Mouse (Mus musculus): Measurements from ENCODE around the gene Cdc123. TPM values are rescaled to one million over a fixed set of nuclear protein-coding genes. Genes with fewer than 3 reads are reported as not detected.

Gene Cdc123
- 92.7 and 129 TPM in 2 replicates for total RNA-seq (2017)

DNA sequence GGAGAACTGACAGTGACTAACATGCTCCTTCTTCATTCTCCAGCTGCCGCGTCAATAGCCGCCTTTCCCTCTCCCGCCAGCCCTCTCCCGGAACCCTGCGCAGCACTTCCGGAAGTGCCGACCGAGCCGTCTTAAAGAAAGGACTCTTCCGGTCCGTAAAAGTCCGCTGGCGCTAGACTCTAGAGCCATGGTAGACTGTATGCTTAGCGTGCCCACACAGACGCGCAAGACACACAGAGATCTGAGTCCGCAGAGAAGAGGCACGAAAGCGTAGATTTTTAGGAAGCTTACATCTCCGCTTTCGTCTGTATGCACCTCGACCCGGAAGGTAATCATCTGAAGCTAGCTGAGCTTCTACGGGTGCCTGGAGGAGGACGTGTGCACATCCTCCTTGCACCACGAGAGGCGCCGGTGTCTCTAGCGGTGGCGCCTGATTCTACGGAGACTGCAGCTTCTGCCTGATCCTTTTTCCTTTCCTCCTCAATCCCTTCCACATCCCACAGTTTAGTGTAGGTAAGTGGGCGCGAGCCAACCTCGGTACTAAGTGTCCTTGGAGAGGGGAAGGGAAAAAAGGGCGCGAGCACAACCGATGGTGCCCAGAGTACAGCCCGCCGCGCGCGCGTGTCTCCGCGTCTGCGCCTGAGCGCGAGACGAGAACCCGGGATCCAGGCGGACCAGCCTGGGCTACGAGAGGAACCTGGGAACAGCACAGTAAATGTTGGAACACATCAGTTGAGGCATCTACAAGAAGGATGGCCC is at the start of gene Cdc123, which contains the start of gene Nudt5:
TSS of gene Cdc123 (minus strand) at position 292 of the 759 bp plus-strand sequence.
TSS of gene Nudt5 (plus strand) at position 147 of the 759 bp plus-strand sequence.
- ATAC-seq (replicated peaks; ENCODE audit: low read depth, poor library complexity, severe bottlenecking): peak; percentile 99

DNA sequence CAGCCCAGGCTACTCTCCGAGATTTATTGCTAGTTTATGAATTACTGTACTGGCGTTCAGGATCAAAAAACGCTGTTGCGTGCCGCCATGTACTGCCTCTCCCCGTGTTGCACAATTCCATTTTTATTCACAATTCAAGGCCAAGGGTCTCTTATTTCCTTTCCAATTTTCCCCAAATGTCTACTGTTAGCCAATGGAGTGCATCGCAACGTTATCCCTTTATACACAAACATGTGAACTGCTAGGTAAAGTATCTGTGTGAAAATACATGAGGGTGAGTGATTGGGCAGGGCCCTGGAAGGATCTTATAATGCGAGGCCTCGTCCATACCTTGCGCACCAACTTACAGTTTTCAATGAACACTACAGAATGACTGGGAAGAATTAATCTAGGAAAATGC is 49.3 kb upstream of the Cdc123 start:
- ATAC-seq (replicated peaks; ENCODE audit: low read depth, poor library complexity, severe bottlenecking): no peak

DNA sequence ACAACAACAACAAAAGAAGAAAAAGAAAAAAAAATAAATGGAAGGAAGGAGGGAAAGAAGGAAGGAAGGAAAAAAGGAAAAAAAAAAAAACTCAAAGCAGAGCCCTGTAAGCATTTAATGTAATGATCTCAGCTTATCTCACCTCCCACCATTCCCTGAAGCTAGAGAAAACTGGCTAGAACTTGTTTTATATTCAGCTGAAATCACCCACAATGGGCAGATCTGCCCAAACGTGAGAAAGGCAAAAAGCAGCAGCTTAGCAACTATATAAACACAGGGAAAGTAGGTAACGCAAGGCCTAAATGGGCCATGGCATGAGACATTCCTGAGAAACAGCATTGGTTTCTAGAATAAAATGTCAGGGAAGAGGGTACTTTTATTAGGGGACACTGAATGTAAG is 44.4 kb upstream of the Cdc123 start:
- no peak for ATAC-seq (replicated peaks; ENCODE audit: low read depth, poor library complexity, severe bottlenecking)

DNA sequence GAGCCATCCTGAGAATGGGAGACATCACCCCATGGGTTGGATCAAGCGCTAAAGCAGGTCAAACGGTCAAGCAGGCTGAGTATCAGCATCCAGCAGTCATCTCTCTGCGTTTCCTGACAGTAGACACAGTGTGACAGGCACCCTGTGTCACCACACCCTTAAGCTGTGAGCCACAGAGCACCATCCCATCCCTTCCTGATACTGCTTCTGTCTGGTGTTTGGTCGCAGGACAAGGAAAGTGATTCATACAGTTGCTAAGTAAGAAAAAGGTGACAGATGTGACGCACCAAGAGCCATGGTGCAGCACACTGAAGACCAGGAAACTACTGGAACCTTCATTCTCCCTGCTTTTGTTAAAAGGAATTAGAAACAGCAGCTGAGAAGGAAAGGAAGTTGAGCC is 43.9 kb upstream of the Cdc123 start:
- no peak for ATAC-seq (replicated peaks; ENCODE audit: low read depth, poor library complexity, severe bottlenecking)

- ATAC-seq (replicated peaks; ENCODE audit: low read depth, poor library complexity, severe bottlenecking): no peak
Observed at GRCm38 (mm10) chr2:5877446-5877845, 32.5 kb upstream of the Cdc123 start.

DNA sequence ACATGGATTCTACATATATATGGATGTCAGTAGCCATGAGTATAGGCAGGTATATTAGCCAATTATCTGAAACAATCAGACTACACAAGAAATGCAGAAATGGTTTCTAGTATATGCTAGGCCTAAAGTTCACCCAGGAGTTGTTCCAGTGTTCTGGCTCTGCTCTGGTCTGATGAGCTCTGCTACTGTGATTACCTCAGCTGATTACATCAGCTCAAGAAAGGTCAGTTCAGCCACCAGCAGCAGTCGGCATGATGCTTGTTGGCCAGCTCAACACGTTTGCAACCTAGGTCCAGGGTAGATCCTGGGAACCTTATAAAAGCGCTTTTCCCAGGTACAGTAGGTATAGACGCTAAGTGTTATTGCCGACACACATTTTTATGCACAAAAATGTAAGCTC is 24.8 kb upstream of the Cdc123 start:
- ATAC-seq (replicated peaks; ENCODE audit: low read depth, poor library complexity, severe bottlenecking): no peak

GRCm38 (mm10) chr2:5867681-5868080 is 22.7 kb upstream of the Cdc123 start:
- ATAC-seq (replicated peaks; ENCODE audit: low read depth, poor library complexity, severe bottlenecking): no peak

DNA sequence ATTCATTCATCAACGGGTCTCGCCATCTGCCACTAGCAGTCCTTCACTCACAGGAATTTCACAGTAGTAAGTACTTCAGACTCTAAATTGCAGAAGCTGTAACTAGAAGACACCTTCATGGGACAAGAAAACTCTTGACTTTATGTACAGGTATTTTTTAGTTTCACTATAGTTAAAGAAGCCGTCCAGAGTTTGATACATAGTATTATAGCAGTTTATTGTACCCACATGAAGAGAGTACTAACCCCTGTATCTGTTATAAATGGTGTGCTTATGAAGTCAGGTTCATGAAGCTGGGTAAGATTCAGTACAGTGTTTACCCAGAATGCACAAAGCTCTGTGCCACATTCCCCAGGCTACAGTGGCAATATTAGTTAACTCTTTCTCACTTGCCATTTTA is 17.9 kb upstream of the Cdc123 start, which contains the start of gene Gm13199:
TSS of gene Gm13199 (minus strand) at position 101 of the 400 bp plus-strand sequence.
- no peak for ATAC-seq (replicated peaks; ENCODE audit: low read depth, poor library complexity, severe bottlenecking)

DNA sequence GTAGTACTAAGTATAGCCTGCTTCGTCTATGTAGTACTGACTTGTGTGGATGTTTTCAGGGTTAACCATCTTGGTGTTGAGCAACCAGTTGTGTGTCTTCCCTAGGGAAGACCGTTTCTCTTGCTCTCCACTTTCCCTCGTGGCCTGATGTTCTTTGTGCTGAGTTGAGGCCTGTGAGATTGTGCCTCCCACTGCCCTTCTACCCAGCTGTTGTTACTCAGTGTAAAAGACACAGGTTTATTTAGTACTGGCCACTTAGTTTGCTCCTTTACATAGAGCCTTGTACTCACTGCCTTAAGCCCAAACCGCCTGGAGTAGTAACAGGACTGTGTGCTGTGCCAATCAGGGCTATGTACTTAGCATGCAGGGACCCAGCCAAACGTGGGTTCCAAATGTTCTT is 6.9 kb upstream of the Cdc123 start:
- no peak for ATAC-seq (replicated peaks; ENCODE audit: low read depth, poor library complexity, severe bottlenecking)

DNA sequence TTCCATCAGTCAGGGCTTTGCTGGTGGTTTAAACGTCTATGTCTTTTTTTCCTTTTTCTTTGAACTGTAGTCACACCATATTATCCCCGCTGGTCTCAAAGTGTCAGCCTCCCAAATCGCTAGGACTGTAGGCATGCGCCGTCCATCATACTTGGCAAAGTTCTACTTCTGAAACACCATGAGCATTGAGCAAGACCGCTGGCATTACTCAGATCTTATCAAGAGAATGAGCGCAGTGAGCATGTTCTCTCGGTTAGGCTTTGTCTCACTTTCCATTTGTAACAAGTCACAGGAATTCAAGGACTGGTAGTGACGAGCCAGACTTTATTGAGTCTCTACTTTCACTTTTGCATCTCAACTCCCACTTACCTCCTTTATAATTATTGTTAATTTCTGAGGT is 6.2 kb upstream of the Cdc123 start:
- no peak for ATAC-seq (replicated peaks; ENCODE audit: low read depth, poor library complexity, severe bottlenecking)

DNA sequence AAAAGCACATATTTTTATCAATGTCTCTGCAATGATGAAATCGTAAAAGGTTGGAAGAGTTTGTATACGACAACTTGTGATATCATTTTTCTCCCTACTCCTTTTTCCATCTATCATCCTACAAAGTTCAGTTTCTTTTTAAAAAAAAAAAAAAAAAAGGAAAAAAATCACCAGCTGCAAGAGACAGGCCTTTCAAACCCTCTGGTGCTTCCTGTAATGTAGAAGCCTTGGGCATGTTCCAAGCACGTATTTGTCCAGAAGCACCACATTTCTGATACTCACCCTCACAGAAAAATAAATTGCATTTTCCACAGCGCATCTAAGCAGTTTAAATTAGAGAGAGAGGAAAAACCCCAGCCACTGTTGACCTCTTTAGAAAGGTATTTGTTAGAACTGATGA is 862 bp upstream of the Cdc123 start:
- no peak for ATAC-seq (replicated peaks; ENCODE audit: low read depth, poor library complexity, severe bottlenecking)

GRCm38 (mm10) chr2:5844181-5844872 is 637 bp downstream of the Cdc123 start:
- peak; percentile 19 for ATAC-seq (replicated peaks; ENCODE audit: low read depth, poor library complexity, severe bottlenecking)

DNA sequence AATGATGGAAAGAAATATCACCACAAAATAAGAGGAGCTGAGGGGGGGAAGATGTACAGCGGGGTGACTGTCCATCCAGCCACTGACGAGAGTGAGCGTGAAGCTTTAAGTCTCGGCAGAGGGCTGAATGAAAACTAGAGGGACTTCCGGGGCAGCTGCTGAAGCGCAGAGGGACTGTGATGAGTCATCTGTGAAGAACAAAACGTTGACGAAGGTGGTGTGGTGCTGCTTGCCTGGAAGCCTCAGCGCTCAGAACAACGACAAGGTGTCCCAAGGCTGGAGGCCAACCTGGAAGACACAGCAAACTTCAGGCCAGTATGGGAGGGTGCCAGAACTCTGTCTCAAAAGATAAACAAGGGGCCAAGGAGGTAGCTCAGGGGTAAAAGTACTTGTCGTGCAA is 4.1 kb downstream of the Cdc123 start:
- no peak for ATAC-seq (replicated peaks; ENCODE audit: low read depth, poor library complexity, severe bottlenecking)

DNA sequence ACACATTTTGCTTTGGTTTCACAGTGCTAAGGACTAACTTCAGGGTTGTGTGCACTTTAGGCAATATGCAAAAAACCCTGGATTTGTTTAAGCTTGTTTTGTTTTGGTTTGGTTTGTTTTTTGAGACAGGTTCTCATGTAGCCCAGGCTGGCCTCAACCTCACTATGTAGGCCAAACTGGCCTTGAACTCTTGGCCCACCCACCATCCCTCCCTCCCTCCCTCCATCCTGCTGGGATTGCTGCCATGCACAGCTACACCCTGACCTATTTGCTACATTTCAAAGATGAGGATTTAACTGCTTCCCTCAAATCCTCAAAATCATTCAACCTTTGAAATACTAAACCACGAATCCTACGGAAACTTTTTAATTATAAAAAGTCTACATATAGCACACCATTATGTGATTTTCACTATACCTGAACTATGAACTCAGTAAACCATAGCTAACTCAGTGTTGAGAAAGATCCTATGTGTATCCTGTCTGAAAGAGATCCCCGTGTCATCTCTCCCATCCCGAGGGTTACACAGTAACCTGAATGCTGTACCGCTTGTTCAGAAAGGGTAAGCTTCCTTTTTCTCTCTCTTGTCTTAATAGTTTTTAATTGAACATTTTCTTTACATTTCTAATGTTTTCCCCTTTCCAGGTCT is 19.6 kb downstream of the Cdc123 start:
- ATAC-seq (replicated peaks; ENCODE audit: low read depth, poor library complexity, severe bottlenecking): no peak

DNA sequence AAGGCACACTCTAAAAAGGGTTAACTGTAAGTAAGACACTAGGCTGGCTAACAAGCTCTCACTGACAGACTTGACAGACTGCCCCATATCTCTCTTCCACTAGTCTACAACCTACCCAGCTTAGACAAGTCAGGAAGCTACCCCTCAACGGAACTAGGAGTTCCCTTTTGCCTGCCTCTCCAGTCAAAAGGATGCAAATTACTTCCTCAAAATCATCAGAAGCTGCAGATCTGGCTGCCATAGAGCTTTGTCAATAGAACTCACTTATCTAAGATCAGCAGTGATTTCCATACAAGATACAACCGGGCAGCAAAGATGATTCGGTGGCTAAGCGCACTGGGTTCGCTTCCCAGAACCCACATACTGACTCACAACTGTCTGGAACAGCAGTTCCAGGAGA is 20.3 kb downstream of the Cdc123 start:
- peak; percentile 97 for ATAC-seq (replicated peaks; ENCODE audit: low read depth, poor library complexity, severe bottlenecking)

- peak; percentile 68 for ATAC-seq (replicated peaks; ENCODE audit: low read depth, poor library complexity, severe bottlenecking)
Observed at GRCm38 (mm10) chr2:5824213-5824612, 20.8 kb downstream of the Cdc123 start.

DNA sequence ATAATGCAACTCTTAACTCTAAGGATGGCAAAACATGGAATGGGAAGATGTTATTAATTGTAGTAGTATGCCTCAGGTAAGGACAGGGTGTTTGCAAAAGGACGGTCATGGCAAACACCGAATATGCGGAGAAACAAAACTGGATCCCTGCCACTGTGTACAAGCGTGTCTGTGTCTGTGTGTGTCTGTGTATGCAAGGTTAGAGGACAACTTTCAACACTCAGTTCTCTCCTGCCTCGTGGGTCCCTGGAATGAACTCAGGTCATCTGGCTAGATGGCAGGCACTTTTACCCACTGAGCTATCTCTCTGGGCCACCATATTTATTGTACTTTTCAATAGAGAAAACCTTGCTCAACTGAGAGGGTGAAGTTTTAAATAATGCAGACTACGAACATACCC is 22.5 kb downstream of the Cdc123 start:
- ATAC-seq (replicated peaks; ENCODE audit: low read depth, poor library complexity, severe bottlenecking): no peak

GRCm38 (mm10) chr2:5821264-5821663 is 23.7 kb downstream of the Cdc123 start:
- no peak for ATAC-seq (replicated peaks; ENCODE audit: low read depth, poor library complexity, severe bottlenecking)

GRCm38 (mm10) chr2:5811235-5811782 is 33.7 kb downstream of the Cdc123 start:
- no peak for ATAC-seq (replicated peaks; ENCODE audit: low read depth, poor library complexity, severe bottlenecking)

GRCm38 (mm10) chr2:5810036-5810718 is 34.8 kb downstream of the Cdc123 start:
- no peak for ATAC-seq (replicated peaks; ENCODE audit: low read depth, poor library complexity, severe bottlenecking)

Measured in common myeloid progenitor, adult 5-6 weeks (primary cell).